Mouse (Mus musculus): Measurements from ENCODE around the gene B230118H07Rik.

DNA sequence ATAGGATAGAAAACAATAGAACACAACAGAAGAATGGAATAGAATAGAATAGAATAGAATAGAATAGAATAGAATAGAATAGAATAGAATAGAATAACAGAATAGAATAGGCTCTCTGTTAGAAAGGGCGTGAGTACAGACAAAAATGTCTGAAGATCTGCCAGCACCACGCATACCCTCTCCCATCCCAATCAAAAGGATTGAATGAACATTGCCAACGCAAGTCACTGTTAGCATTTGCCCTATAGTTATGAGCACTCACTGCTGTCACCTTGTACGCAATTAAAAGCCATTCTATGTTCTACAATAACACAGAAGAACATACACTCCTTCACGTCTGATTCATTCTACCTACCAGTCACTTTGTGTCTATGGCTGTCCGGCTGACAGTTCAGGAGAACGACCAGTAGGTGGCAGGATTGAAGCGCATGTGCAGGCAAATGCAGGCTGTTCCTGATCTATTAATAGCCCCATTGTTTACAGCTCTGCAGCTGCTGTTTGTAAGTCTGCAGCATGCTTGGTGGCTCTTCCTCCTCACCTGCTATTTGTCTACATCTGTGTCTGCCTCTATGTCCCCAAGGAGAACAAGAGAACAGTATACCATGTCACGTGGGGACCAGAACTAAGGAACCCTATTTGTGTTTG is 15.8 kb upstream of the B230118H07Rik start:
- no peak for TF ChIP-seq POLR2A (IDR thresholded peaks at IDR 0.05; ENCODE audit: low read depth, low read length)
- peak; percentile 96 for TF ChIP-seq CTCF (conservative IDR thresholded peaks at IDR 0.05; ENCODE audit: insufficient read depth, insufficient read length, low read depth, low read length)
